28 mouse cellular contexts compared by ENCODE assay signal in genomic region chr7:44532918-44533745, GRCm38 (mm10). TPM values are rescaled to one million over a fixed set of nuclear protein-coding genes. Genes with fewer than 3 reads are reported as not detected.
DNase-seq lines count a peak whose midpoint lies in the region; ATAC-seq and TF ChIP-seq lines count a peak whose summit lies in the region.
"Had no signal": no experiment of that assay in that cellular context is flagged by ENCODE, and none has a peak within 500 bp of the region (broad histone marks: within the 10 kb centered on the region; RNA-seq: fewer than 3 reads in every experiment).

No protein-coding gene starts in this region.

- TF ChIP-seq POLR2A in spleen, adult 2 months (IDR thresholded peaks at IDR 0.05; ENCODE audit: low read depth, low read length), result peak; percentile 7; the same call in 1 of the 2 replicates
- no peak for TF ChIP-seq POLR2A in bone marrow, adult 2 months (IDR thresholded peaks at IDR 0.05; ENCODE audit: borderline replicate concordance, control insufficient read depth, low read depth, low read length)

- no peaks in the 10 kb centered on the region for H3K27me3 ChIP-seq in spleen, adult 2 months (ENCODE audit: control insufficient read depth, insufficient read depth, low read length)
- no peaks in the 10 kb centered on the region for H3K27me3 ChIP-seq in splenic B cell, adult 2 months (ENCODE audit: control insufficient read depth, insufficient read depth, low read length, poor library complexity, severe bottlenecking)

- H3K27ac ChIP-seq in spleen, adult 2 months (ENCODE audit: insufficient read depth, low read length), result peak overlapping the region; percentile 96
- H3K27ac ChIP-seq in bone marrow, adult 2 months (ENCODE audit: control insufficient read depth, insufficient read depth, low read depth, low read length, poor library complexity), result peak overlapping the region; percentile 90
- H3K27ac ChIP-seq: forebrain, embryonic 10.5 days; heart, embryonic 15.5 days; hindbrain, embryonic 14.5 days; neural tube, embryonic 15.5 days had no signal

- no peak for TF ChIP-seq CTCF in spleen, adult 2 months (IDR thresholded peaks at IDR 0.05; ENCODE audit: extremely low read depth, insufficient read depth, insufficient read length, insufficient replicate concordance)
- TF ChIP-seq CTCF in bone marrow, adult 2 months (IDR thresholded peaks at IDR 0.05; ENCODE audit: control insufficient read depth, insufficient read depth, low read length), result no peak

- WGBS in spleen, adult 2 months, result 60% methylated on average over 29 of the region's 29 CpGs
- 79% methylated on average over 29 of the region's 29 CpGs for WGBS in bone marrow, adult 2 months

- ATAC-seq in cerebellum, adult (ENCODE audit: insufficient number of reproducible peaks, low FRiP score, low TSS enrichment), result no peak
- no peak for ATAC-seq in megakaryocyte progenitor cell, adult 5-6 weeks (replicated peaks; ENCODE audit: poor library complexity)
- ATAC-seq: activated CD4-positive, CD25-positive, alpha-beta regulatory T cell, adult 4 months; forebrain, embryonic 16.5 days; inflammation-experienced regulatory T-cells, adult 6 months had no signal

- H3K4me1 ChIP-seq in spleen, adult 2 months (ENCODE audit: control insufficient read depth, insufficient read depth, insufficient read length), result peaks cover 41% of the 10 kb centered on the region; the same call in 1 of the 2 replicates
- H3K4me1 ChIP-seq in bone marrow, adult 2 months (ENCODE audit: control insufficient read depth, insufficient read depth, low read length), result peaks cover 3% of the 10 kb centered on the region

- peak overlapping the region; percentile 54; the same call in 1 of the 2 replicates for H3K4me3 ChIP-seq in spleen, adult 2 months (ENCODE audit: extremely low read depth, insufficient read depth, insufficient read length)
- H3K4me3 ChIP-seq in bone marrow, adult 2 months (replicated peaks; ENCODE audit: control insufficient read depth, low read depth, low read length), result peak overlapping the region; percentile 29
- H3K4me3 ChIP-seq: forebrain, embryonic 10.5 days; heart, embryonic 15.5 days; neural tube, embryonic 15.5 days had no signal

- peaks cover 30% of the 10 kb centered on the region for H3K36me3 ChIP-seq in spleen, adult 2 months (ENCODE audit: control insufficient read depth, insufficient read depth, low read length)
- peaks cover 24% of the 10 kb centered on the region for H3K36me3 ChIP-seq in splenic B cell, adult 2 months (ENCODE audit: control insufficient read depth, insufficient read depth, low read length, poor library complexity, severe bottlenecking)

- peak; percentile 28 for DNase-seq in cerebellum, adult 9-11 months
- peak in 1 of 2 experiments; percentile 73 for DNase-seq in spleen, adult 2 months (ENCODE audit: low read depth in 1 of 2, low spot score in 2 of 2)
- DNase-seq in spleen, adult 12 weeks (ENCODE audit: low spot score), result no peak
- DNase-seq in splenic B cell, adult 2 months (ENCODE audit: low read depth, low spot score), result peak; percentile 73
- DNase-seq in urinary bladder, postnatal 10 days (ENCODE audit: low spot score), result no peak
- DNase-seq: adrenal gland, adult 8-10 months; cerebellum, adult 2 months; gastrocnemius, postnatal 14 days; heart, postnatal 4 days; layer of hippocampus, postnatal 36 days; lung, adult 18-20 months; lung, postnatal 10 days; thymus, postnatal 36 days had no signal

RNA-seq across cellular contexts. Expression of gene Spib, which starts 1.3 kb away (rescaled TPM):
- 285 and 365 TPM in 2 replicates for polyA plus RNA-seq in spleen, adult 2 months (2012; rRNA removed)
- polyA plus RNA-seq in bone marrow, adult 2 months (2011; ENCODE audit: insufficient read depth, insufficient read length, low replicate concordance, missing spikeins), result 25.0 and 55.6 TPM in 2 replicates
- 0.20 TPM in 1 of 2 replicates, not detected in the other for total RNA-seq in megakaryocyte progenitor cell, adult 5-6 weeks (2015)
- total RNA-seq in megakaryocyte progenitor cell, adult 5-6 weeks (2017), result 0.04 TPM in 1 of 2 replicates, not detected in the other
- total RNA-seq: common myeloid progenitor, adult 5-6 weeks; midbrain, postnatal 0 days had no signal
- polyA plus RNA-seq: forebrain, embryonic 10.5 days; forebrain, embryonic 16.5 days; kidney, embryonic 14.5 days; midbrain, embryonic 11.5 days; neural tube, embryonic 15.5 days had no signal

RNA-seq across cellular contexts. Expression of gene Mybpc2, which starts 8.7 kb away (rescaled TPM):
- 1.2 and 1.4 TPM in 2 replicates for polyA plus RNA-seq in spleen, adult 2 months (2012; rRNA removed)
- 1.5 and 5.4 TPM in 2 replicates for polyA plus RNA-seq in bone marrow, adult 2 months (2011; ENCODE audit: insufficient read depth, insufficient read length, low replicate concordance, missing spikeins)
- total RNA-seq in megakaryocyte progenitor cell, adult 5-6 weeks (2015), result not detected in 2 replicates
- total RNA-seq in megakaryocyte progenitor cell, adult 5-6 weeks (2017), result not detected in 2 replicates
- total RNA-seq: common myeloid progenitor, adult 5-6 weeks had no signal
- polyA plus RNA-seq: activated CD4-positive, CD25-positive, alpha-beta regulatory T cell, adult 4 months; inflammation-experienced regulatory T-cells, adult 6 months; liver, embryonic 11.5 days; midbrain, embryonic 11.5 days had no signal

RNA-seq across cellular contexts. Expression of gene Pold1, which starts 15.5 kb away (rescaled TPM):
- 118 and 121 TPM in 2 replicates for polyA plus RNA-seq in spleen, adult 2 months (2012; rRNA removed)
- polyA plus RNA-seq in bone marrow, adult 2 months (2011; ENCODE audit: insufficient read depth, insufficient read length, low replicate concordance, missing spikeins), result 147 and 216 TPM in 2 replicates
- 51.4 and 70.3 TPM in 2 replicates for total RNA-seq in megakaryocyte progenitor cell, adult 5-6 weeks (2015)
- total RNA-seq in megakaryocyte progenitor cell, adult 5-6 weeks (2017), result 64.4 and 77.2 TPM in 2 replicates

RNA-seq across cellular contexts. Expression of gene Nr1h2, which starts 20.6 kb away (rescaled TPM):
- 162 and 211 TPM in 2 replicates for polyA plus RNA-seq in spleen, adult 2 months (2012; rRNA removed)
- polyA plus RNA-seq in bone marrow, adult 2 months (2011; ENCODE audit: insufficient read depth, insufficient read length, low replicate concordance, missing spikeins), result 87.8 and 123 TPM in 2 replicates
- total RNA-seq in megakaryocyte progenitor cell, adult 5-6 weeks (2015), result 39.4 and 43.7 TPM in 2 replicates
- total RNA-seq in megakaryocyte progenitor cell, adult 5-6 weeks (2017), result 42.6 and 45.7 TPM in 2 replicates

RNA-seq across cellular contexts. Expression of gene Fam71e1, which starts 36.8 kb away (rescaled TPM):
- 5.1 and 7.3 TPM in 2 replicates for polyA plus RNA-seq in spleen, adult 2 months (2012; rRNA removed)
- 4.6 and 5.0 TPM in 2 replicates for polyA plus RNA-seq in bone marrow, adult 2 months (2011; ENCODE audit: insufficient read depth, insufficient read length, low replicate concordance, missing spikeins)
- total RNA-seq in megakaryocyte progenitor cell, adult 5-6 weeks (2015), result 1.2 and 2.5 TPM in 2 replicates
- 0.30 and 1.7 TPM in 2 replicates for total RNA-seq in megakaryocyte progenitor cell, adult 5-6 weeks (2017)
- total RNA-seq: common myeloid progenitor, adult 5-6 weeks had no signal

Comparison
In these comparisons a context has a peak if more than half of its experiments do, and no peak if none do; other contexts are left out.
1. DNase-seq: peak in cerebellum, adult 9-11 months (single experiment) and splenic B cell, adult 2 months (single experiment); none in spleen, adult 12 weeks (single experiment) and urinary bladder, postnatal 10 days (single experiment).